Mouse (Mus musculus) testis, adult 2 months (tissue): ENCODE data around the gene Lefty2.

Source experiments
- CTCF ChIP-seq: fragments of 200-500 bp; IDR thresholded peaks from 2 replicates; pipeline ENCODE4 v1.5.1; 2012; ENCODE audit warnings: low read depth, mild to moderate bottlenecking, inconsistent platforms, low read length, moderate library complexity; ENCODE audit not compliant: control insufficient read depth, insufficient read depth, insufficient replicate concordance
- POLR2A ChIP-seq: fragments of 200-500 bp; IDR thresholded peaks from 2 replicates; pipeline ENCODE4 v1.6.1; 2012; ENCODE audit warnings: low read depth, mild to moderate bottlenecking, inconsistent platforms, low read length, moderate library complexity; ENCODE audit not compliant: control insufficient read depth

DNA sequence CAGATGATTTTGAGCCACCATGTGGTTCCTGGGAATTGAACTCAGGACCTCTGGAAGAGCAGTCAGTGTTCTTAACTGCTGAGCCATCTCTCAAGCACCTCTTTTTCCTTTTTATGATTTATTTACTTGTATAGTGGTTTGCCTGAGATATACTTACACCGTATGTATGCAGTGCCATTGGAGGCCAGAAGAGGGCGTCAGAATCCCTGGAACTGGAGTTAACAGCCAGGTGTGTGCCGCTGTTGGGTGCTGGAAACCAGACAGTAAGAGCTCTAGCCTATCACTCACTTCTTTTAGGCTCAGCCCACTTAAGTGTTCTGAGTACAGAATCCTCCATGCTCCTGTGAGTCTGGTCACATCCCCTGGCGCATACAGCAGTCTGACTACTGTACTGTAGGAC, 15.4 kb upstream of the Lefty2 start:
- TF ChIP-seq CTCF (peak; percentile 42; the same call in 1 of the 2 replicates), POLR2A (no peak)
